Mouse (Mus musculus) MEL (cell line): ENCODE results near the gene Magi2. TPM values are rescaled to one million over a fixed set of nuclear protein-coding genes. Genes with fewer than 3 reads are reported as not detected.
A peak's percentile ranks its signal among the peaks of the same experiment; 100 is the strongest.

ENCODE experiments used
- DNase-seq: peaks from one replicate; pipeline ENCODE4 v3.0.0; 2011; ENCODE audit warnings: low read depth, low spot score
- H3K27ac ChIP-seq: 2 replicates; pipeline ENCODE4 v1.5.1; 2012; ENCODE audit warnings: low read depth, mild to moderate bottlenecking, control low read depth, low read length, moderate library complexity; ENCODE audit not compliant: control insufficient read depth
- H3K27me3 ChIP-seq, 2 experiments: fragments of 150-350 bp in 1 of 2; sonication (generic) in 1 of 2; 2 replicates each; pipeline ENCODE4 v1.6.1; 2012; ENCODE audit warnings: low read length in 2 of 2, mild to moderate bottlenecking in 2 of 2, improper control_type of control experiment in 1 of 2, moderate library complexity in 1 of 2; ENCODE audit not compliant: insufficient read depth in 2 of 2, control insufficient read depth in 1 of 2
- H3K36me3 ChIP-seq, 2 experiments: 2 replicates each; pipeline ENCODE4 v1.6.1; 2012 to 2014; ENCODE audit warnings: low read length in 2 of 2, improper control_type of control experiment in 1 of 2, inconsistent platforms in 1 of 2, mild to moderate bottlenecking in 1 of 2; ENCODE audit not compliant: insufficient read depth in 2 of 2, control insufficient read depth in 1 of 2
- H3K4me1 ChIP-seq, 2 experiments: fragments of 150-350 bp in 1 of 2; sonication (generic) in 1 of 2; 2 replicates each; pipeline ENCODE4 v1.6.1; 2012; ENCODE audit warnings: low read length in 2 of 2, improper control_type of control experiment in 1 of 2, mild to moderate bottlenecking in 1 of 2; ENCODE audit not compliant: insufficient read depth in 2 of 2, control insufficient read depth in 1 of 2
- H3K4me3 ChIP-seq, 2 experiments: fragments of 150-350 bp in 1 of 2; sonication (generic) in 1 of 2; 2 replicates each; pipeline ENCODE4 v1.5.1; 2012; ENCODE audit warnings: low read depth in 2 of 2, low read length in 2 of 2, mild to moderate bottlenecking in 2 of 2, moderate library complexity in 2 of 2, control low read depth in 1 of 2, improper control_type of control experiment in 1 of 2; ENCODE audit not compliant: control insufficient read depth in 1 of 2, insufficient read depth in 1 of 2
- H3K79me2 ChIP-seq: 2 replicates; pipeline ENCODE4 v1.6.1; 2012; ENCODE audit warnings: mild to moderate bottlenecking, low read length, moderate library complexity; ENCODE audit not compliant: control insufficient read depth, poor library complexity, insufficient read depth
- H3K9ac ChIP-seq: 2 replicates; pipeline ENCODE4 v1.6.1; 2012; ENCODE audit warnings: low read depth, mild to moderate bottlenecking, control low read depth, low read length, moderate library complexity; ENCODE audit not compliant: control insufficient read depth, poor library complexity, severe bottlenecking
- H3K9me3 ChIP-seq: fragments of 150-350 bp; sonication (generic); replicated peaks from 2 replicates; pipeline ENCODE4 v1.6.1; 2012; ENCODE audit warnings: mild to moderate bottlenecking, low read length, improper control_type of control experiment, moderate library complexity; ENCODE audit not compliant: insufficient read depth
- CHD1 ChIP-seq: IDR thresholded peaks from 2 replicates; pipeline ENCODE4 v1.6.1; 2012; ENCODE audit warnings: low read depth, mild to moderate bottlenecking, inconsistent platforms, low read length, improper control_type of control experiment
- CTCF ChIP-seq, 3 experiments: IDR thresholded peaks in 2 of 3; conservative IDR thresholded peaks in 1 of 3; 2 replicates each; pipeline ENCODE4 v1.5.1; 2011 to 2012; ENCODE audit warnings: low read length in 3 of 3, low read depth in 2 of 3, mild to moderate bottlenecking in 2 of 3, improper control_type of control experiment in 1 of 3, inconsistent platforms in 1 of 3, mixed read lengths in 1 of 3, moderate library complexity in 1 of 3; ENCODE audit not compliant: control insufficient read depth in 1 of 3, insufficient read depth in 1 of 3, poor library complexity in 1 of 3, severe bottlenecking in 1 of 3
- ELF1 ChIP-seq: IDR thresholded peaks from 2 replicates; pipeline ENCODE4 v1.6.1; 2014; ENCODE audit warnings: low read depth, mild to moderate bottlenecking, inconsistent platforms, low read length, improper control_type of control experiment, moderate library complexity
- GATA1 ChIP-seq: IDR thresholded peaks from 2 replicates; pipeline ENCODE4 v1.6.1; 2011; ENCODE audit warnings: low read depth, low read length, improper control_type of control experiment
- HCFC1 ChIP-seq: IDR thresholded peaks from 2 replicates; pipeline ENCODE4 v1.6.1; 2012; ENCODE audit warnings: low read depth, mild to moderate bottlenecking, inconsistent platforms, low read length, improper control_type of control experiment, moderate library complexity
- JUND ChIP-seq: IDR thresholded peaks from 2 replicates; pipeline ENCODE4 v1.6.1; 2011; ENCODE audit warnings: low read depth, mild to moderate bottlenecking, improper control_type of control experiment, low read length
- MAZ ChIP-seq: IDR thresholded peaks from 2 replicates; pipeline ENCODE4 v1.6.1; 2012; ENCODE audit warnings: low read depth, mild to moderate bottlenecking, inconsistent platforms, low read length, improper control_type of control experiment
- MEF2A ChIP-seq: IDR thresholded peaks from 2 replicates; pipeline ENCODE4 v1.6.1; 2014; ENCODE audit warnings: low read depth, mild to moderate bottlenecking, inconsistent platforms, low read length, improper control_type of control experiment; ENCODE audit not compliant: poor library complexity, insufficient replicate concordance, severe bottlenecking; ENCODE audit errors: extremely low read depth
- MYB ChIP-seq: IDR thresholded peaks from 2 replicates; pipeline ENCODE4 v1.6.1; 2011; ENCODE audit warnings: mild to moderate bottlenecking, low read depth, low read length, improper control_type of control experiment
- NELFE ChIP-seq: IDR thresholded peaks from 2 replicates; pipeline ENCODE4 v1.6.1; 2011; ENCODE audit warnings: low read depth, low read length, improper control_type of control experiment
- NRF1 ChIP-seq: IDR thresholded peaks from 2 replicates; pipeline ENCODE4 v1.6.1; 2014; ENCODE audit warnings: low read depth, mild to moderate bottlenecking, inconsistent platforms, low read length, improper control_type of control experiment, moderate library complexity; ENCODE audit not compliant: poor library complexity, insufficient read depth, severe bottlenecking
- RAD21 ChIP-seq: IDR thresholded peaks from 2 replicates; pipeline ENCODE4 v1.6.1; 2011; ENCODE audit warnings: mild to moderate bottlenecking, low read depth, low read length, improper control_type of control experiment
- SIN3A ChIP-seq: IDR thresholded peaks from 2 replicates; pipeline ENCODE4 v1.6.1; 2012; ENCODE audit warnings: low read length, improper control_type of control experiment, inconsistent platforms
- SMC3 ChIP-seq: IDR thresholded peaks from 2 replicates; pipeline ENCODE4 v1.6.1; 2011; ENCODE audit warnings: low read depth, low read length, improper control_type of control experiment
- TBP ChIP-seq: IDR thresholded peaks from 2 replicates; pipeline ENCODE4 v1.8.0; 2011; ENCODE audit warnings: low read depth, low read length, improper control_type of control experiment
- TCF12 ChIP-seq: IDR thresholded peaks from 2 replicates; pipeline ENCODE4 v1.6.1; 2014; ENCODE audit warnings: low read depth, mild to moderate bottlenecking, inconsistent platforms, low read length, improper control_type of control experiment, moderate library complexity
- UBTF ChIP-seq: IDR thresholded peaks from 2 replicates; pipeline ENCODE4 v1.6.1; 2012; ENCODE audit warnings: low read depth, mild to moderate bottlenecking, inconsistent platforms, low read length, improper control_type of control experiment, moderate library complexity, borderline replicate concordance; ENCODE audit not compliant: insufficient read depth
- USF1 ChIP-seq: IDR thresholded peaks from 2 replicates; pipeline ENCODE4 v1.6.1; 2014; ENCODE audit warnings: low read depth, mild to moderate bottlenecking, inconsistent platforms, low read length, improper control_type of control experiment, moderate library complexity
- ZKSCAN1 ChIP-seq: IDR thresholded peaks from 2 replicates; pipeline ENCODE4 v1.6.1; 2012; ENCODE audit warnings: low read depth, mild to moderate bottlenecking, inconsistent platforms, low read length, improper control_type of control experiment, moderate library complexity
- ZNF384 ChIP-seq: IDR thresholded peaks from 2 replicates; pipeline ENCODE4 v1.6.1; 2012; ENCODE audit warnings: low read depth, mild to moderate bottlenecking, inconsistent platforms, low read length, improper control_type of control experiment
- polyA plus RNA-seq, 2 experiments: library from polyadenylated mRNA; stranded (reverse) in 1 of 2; unstranded in 1 of 2; fragments of >175 nt in 1 of 2; fragments of >200 nt in 1 of 2; gene quantifications; 2 replicates each; pipeline versions ENCODE4 v1.2.1 to v1.2.4; 2012; ENCODE audit warnings: low replicate concordance in 2 of 2, low read depth in 1 of 2; ENCODE audit not compliant: insufficient read length in 2 of 2, insufficient read depth in 1 of 2, missing spikeins in 1 of 2
- total RNA-seq: library from RNA; depleted of rRNA; stranded (reverse); fragments of 300-350 nt; gene quantifications from 2 replicates; pipeline ENCODE4 v1.2.3, GENCODE M21; 2012

Gene Magi2
- total and polyA plus RNA-seq, 3 experiments = 0.46 to 0.47 TPM; not detected in 1

- Histone ChIP-seq H3K4me1 (no peaks in the 10 kb centered on the region), H3K36me3 (no peaks in the 10 kb centered on the region), H3K9me3 (no peaks in the 10 kb centered on the region), H3K27me3 (no peaks in the 10 kb centered on the region), H3K79me2 (no peaks in the 10 kb centered on the region), H3K9ac (no peak overlapping the region), H3K4me3 (no peak overlapping the region), H3K27ac (no peak overlapping the region)
- no peak for TF ChIP-seq MAZ
- TF ChIP-seq CTCF (IDR thresholded peaks at IDR 0.05 in 2 of 3, conservative IDR thresholded peaks at IDR 0.05 in 1 of 3; ENCODE audit: control insufficient read depth in 1 of 3, insufficient read depth in 1 of 3, low read depth in 2 of 3, low read length in 3 of 3, poor library complexity in 1 of 3, severe bottlenecking in 1 of 3) = no peak
- no peak for TF ChIP-seq NRF1
- TF ChIP-seq GATA1 = no peak
- TF ChIP-seq SMC3 = no peak
- TF ChIP-seq CHD1 = no peak
- no peak for TF ChIP-seq USF1
- no peak for TF ChIP-seq ZNF384
- TF ChIP-seq NELFE = no peak
- TF ChIP-seq MYB = no peak
- no peak for TF ChIP-seq TBP
- no peak for TF ChIP-seq TCF12
- no peak for TF ChIP-seq SIN3A
- no peak for TF ChIP-seq MEF2A
- TF ChIP-seq ELF1 = no peak
- no peak for TF ChIP-seq HCFC1
- no peak for TF ChIP-seq RAD21
- peak; percentile 35 for DNase-seq
These were observed 1522.7 kb downstream of the Magi2 start for GRCm38 (mm10) chr5:20749535-20749934.

DNA sequence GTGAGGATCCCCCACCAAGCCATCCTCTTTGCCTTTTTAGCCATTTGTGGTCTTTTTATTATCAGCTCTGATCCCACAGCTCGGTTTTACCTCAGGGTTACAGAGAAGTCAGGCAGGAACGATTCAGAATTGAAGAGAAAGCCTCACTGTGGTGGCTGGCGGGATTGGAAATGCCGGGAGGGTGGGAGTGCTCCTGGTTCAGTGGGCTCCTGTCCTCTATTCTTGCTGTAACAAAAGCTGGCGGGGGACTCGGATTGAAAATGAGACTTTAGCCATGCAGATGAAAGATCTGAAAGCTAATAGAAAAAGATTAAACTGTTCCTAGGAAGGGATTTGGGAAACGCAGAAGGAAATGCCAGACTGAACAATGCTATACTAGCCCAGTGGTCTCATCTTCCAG, 1524.2 kb downstream of the Magi2 start:
- H3K36me3 ChIP-seq = no peaks in the 10 kb centered on the region
- TF ChIP-seq ZKSCAN1 (no peak), ZNF384 (no peak), JUND (no peak), UBTF (no peak), USF1 (no peak), SMC3 (no peak)
- no peak overlapping the region for H3K9ac ChIP-seq
- no peak overlapping the region for H3K27ac ChIP-seq
- no peaks in the 10 kb centered on the region for H3K9me3 ChIP-seq
- no peak for DNase-seq
- no peaks in the 10 kb centered on the region for H3K4me1 ChIP-seq
- H3K79me2 ChIP-seq = no peaks in the 10 kb centered on the region
- H3K4me3 ChIP-seq = no peak overlapping the region
- H3K27me3 ChIP-seq = no peaks in the 10 kb centered on the region
